Mouse (Mus musculus): Measurements from ENCODE around the gene Hoxb1. TPM values are rescaled to one million over a fixed set of nuclear protein-coding genes. Genes with fewer than 3 reads are reported as not detected.

The Hoxb1 gene
- polyA plus RNA-seq, 1 experiment from 2014 or later = 0.07 TPM

DNA sequence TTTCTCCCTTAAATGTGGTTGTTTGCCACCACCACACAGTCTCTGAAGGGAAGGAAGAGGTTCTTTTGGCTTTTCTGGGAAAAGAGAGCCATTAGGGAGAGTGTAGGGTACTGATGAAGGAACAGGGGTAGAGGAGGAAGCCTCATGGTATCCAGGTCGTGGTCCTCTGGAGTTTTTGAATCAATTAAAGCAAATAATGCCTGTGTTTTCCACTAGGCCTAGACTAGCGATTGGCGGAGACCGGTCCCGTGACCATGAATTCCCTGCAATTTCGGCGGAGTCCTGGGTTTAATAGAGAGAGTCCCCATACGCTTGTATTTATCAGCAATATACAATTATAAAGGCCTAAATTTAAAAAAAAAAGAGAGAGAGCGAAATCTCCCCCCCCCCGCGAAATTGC lies 14.2 kb upstream of the Hoxb1 start:
- Histone ChIP-seq H3K9ac (ENCODE audit: low read length) (no peak overlapping the region), H3K9me3 (replicated peaks; ENCODE audit: control insufficient read depth, low read length) (no peaks in the 10 kb centered on the region), H3K27me3 (ENCODE audit: control insufficient read depth, insufficient read depth, low read length) (peaks cover 83% of the 10 kb centered on the region), H3K4me1 (ENCODE audit: control insufficient read depth, insufficient read depth, low read length) (no peaks in the 10 kb centered on the region), H3K4me3 (ENCODE audit: low read length) (peak overlapping the region; percentile 53), H3K27ac (ENCODE audit: low read length) (peak overlapping the region; percentile 15; the same call in 1 of the 2 replicates), H3K4me2 (ENCODE audit: low read depth, low read length) (peak overlapping the region; percentile 56; the same call in 1 of the 2 replicates), H3K36me3 (ENCODE audit: control insufficient read depth, insufficient read depth) (no peaks in the 10 kb centered on the region)
- ATAC-seq (replicated peaks; ENCODE audit: extremely low read depth, insufficient read depth, low FRiP score) = no peak
- WGBS = 22% methylated on average over 11 of the region's 11 CpGs

DNA sequence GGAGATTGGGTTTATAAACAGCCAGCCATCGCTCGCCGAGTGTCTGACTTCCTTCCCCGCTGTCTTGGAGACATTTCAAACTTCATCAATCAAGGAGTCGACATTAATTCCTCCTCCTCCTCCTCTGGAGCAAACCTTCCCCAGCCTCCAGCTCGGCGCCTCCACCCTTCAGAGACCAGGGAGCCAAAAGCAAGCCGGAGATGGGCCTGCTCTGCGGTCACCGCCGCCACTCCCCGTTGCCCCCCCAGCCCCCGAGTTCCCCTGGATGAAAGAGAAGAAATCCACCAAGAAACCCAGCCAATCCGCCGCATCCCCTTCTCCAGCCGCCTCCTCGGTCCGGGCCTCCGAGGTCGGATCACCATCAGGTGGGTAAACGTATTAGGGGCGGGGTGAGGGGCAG lies 13.7 kb upstream of the Hoxb1 start:
- 4% methylated on average over 22 of the region's 22 CpGs for WGBS
- no peaks in the 10 kb centered on the region for H3K4me1 ChIP-seq (ENCODE audit: control insufficient read depth, insufficient read depth, low read length)
- H3K9ac ChIP-seq (ENCODE audit: low read length) = peak overlapping the region; percentile 64
- H3K4me3 ChIP-seq (ENCODE audit: low read length) = peak overlapping the region; percentile 53
- H3K4me2 ChIP-seq (ENCODE audit: low read depth, low read length) = peak overlapping the region; percentile 56
- no peaks in the 10 kb centered on the region for H3K9me3 ChIP-seq (replicated peaks; ENCODE audit: control insufficient read depth, low read length)
- peaks cover 82% of the 10 kb centered on the region for H3K27me3 ChIP-seq (ENCODE audit: control insufficient read depth, insufficient read depth, low read length)
- no peak for ATAC-seq (replicated peaks; ENCODE audit: extremely low read depth, insufficient read depth, low FRiP score)
- no peaks in the 10 kb centered on the region for H3K36me3 ChIP-seq (ENCODE audit: control insufficient read depth, insufficient read depth)
- H3K27ac ChIP-seq (ENCODE audit: low read length) = peak overlapping the region; percentile 44

DNA sequence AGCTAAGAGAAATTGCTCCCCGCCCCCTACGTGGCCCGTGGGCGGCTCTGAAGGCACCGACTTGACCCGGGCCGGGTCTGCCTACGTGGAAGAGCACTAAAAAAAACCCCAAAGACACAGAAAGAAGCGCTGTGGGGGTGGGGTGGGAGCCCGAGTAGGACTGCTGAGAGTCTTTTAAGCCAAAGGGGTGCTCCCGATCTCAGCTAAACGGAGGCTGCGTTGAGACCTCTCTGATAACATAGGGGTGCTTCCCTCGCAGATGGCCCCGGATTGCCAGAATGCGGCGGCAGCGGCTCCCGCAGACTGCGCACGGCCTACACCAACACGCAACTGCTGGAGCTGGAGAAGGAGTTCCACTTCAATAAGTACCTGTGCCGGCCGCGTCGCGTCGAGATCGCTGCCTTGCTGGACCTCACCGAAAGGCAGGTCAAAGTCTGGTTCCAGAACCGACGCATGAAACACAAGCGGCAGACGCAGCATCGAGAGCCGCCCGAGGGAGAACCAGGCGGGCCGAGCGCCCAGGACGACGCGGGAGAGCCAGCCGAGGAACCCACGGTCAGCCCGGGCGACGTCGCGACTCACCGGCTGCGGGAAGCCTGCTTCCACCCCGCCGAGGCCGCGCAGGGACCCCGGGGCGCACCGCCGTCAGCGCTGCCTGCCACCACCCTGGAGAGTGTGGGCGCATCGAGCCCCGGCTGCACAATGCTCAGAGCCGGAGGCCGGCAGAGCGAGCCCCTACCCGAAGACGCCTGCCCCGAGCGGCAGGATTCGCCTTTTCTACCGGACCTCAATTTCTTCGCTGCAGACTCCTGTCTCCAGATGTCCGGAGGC lies 12.6 kb upstream of the Hoxb1 start:
- Histone ChIP-seq H3K4me3 (ENCODE audit: low read length) (peak overlapping the region; percentile 53), H3K9me3 (replicated peaks; ENCODE audit: control insufficient read depth, low read length) (no peaks in the 10 kb centered on the region), H3K36me3 (ENCODE audit: control insufficient read depth, insufficient read depth) (no peaks in the 10 kb centered on the region), H3K27me3 (ENCODE audit: control insufficient read depth, insufficient read depth, low read length) (peaks cover 84% of the 10 kb centered on the region), H3K27ac (ENCODE audit: low read length) (peak overlapping the region; percentile 44), H3K4me1 (ENCODE audit: control insufficient read depth, insufficient read depth, low read length) (no peaks in the 10 kb centered on the region), H3K9ac (ENCODE audit: low read length) (peak overlapping the region; percentile 64), H3K4me2 (ENCODE audit: low read depth, low read length) (peak overlapping the region; percentile 56)
- peak; percentile 41; the same call in 1 of the 2 replicates for ATAC-seq (replicated peaks; ENCODE audit: extremely low read depth, insufficient read depth, low FRiP score)
- WGBS = under 1% methylated on average over 75 of the region's 75 CpGs

GRCm38 (mm10) chr11:96353522-96353841 lies 12.1 kb upstream of the Hoxb1 start:
- no peak for ATAC-seq (replicated peaks; ENCODE audit: extremely low read depth, insufficient read depth, low FRiP score)
- 3% methylated on average over 14 of the region's 14 CpGs for WGBS
- Histone ChIP-seq H3K27ac (ENCODE audit: low read length) (peak overlapping the region; percentile 44), H3K4me1 (ENCODE audit: control insufficient read depth, insufficient read depth, low read length) (no peaks in the 10 kb centered on the region), H3K9me3 (replicated peaks; ENCODE audit: control insufficient read depth, low read length) (no peaks in the 10 kb centered on the region), H3K4me2 (ENCODE audit: low read depth, low read length) (peak overlapping the region; percentile 56), H3K27me3 (ENCODE audit: control insufficient read depth, insufficient read depth, low read length) (peaks cover 78% of the 10 kb centered on the region), H3K36me3 (ENCODE audit: control insufficient read depth, insufficient read depth) (no peaks in the 10 kb centered on the region), H3K4me3 (ENCODE audit: low read length) (peak overlapping the region; percentile 53), H3K9ac (ENCODE audit: low read length) (peak overlapping the region; percentile 64)

DNA sequence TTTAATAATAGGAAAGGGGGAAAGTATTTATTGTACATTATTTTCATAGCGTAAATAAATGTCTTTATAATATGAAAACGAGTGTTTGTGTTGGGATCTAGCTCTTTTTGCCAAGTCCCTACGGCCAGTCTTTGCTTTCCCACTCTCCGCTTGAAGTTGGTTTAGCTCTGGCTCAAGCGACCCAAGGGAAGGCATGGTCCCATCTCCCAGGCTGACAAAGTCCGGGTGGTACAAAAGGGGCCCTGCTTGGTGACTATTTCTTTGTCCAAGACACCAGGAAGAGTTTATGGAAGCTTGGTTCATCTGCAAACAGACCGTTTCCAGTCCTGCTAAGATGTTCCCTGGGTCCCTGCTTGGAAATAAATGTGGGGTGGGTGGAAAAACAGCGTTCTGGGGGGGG lies 11.6 kb upstream of the Hoxb1 start:
- no peak for ATAC-seq (replicated peaks; ENCODE audit: extremely low read depth, insufficient read depth, low FRiP score)
- no peaks in the 10 kb centered on the region for H3K36me3 ChIP-seq (ENCODE audit: control insufficient read depth, insufficient read depth)
- H3K27me3 ChIP-seq (ENCODE audit: control insufficient read depth, insufficient read depth, low read length) = peaks cover 74% of the 10 kb centered on the region
- WGBS = 26% methylated on average over 8 of the region's 8 CpGs
- no peaks in the 10 kb centered on the region for H3K9me3 ChIP-seq (replicated peaks; ENCODE audit: control insufficient read depth, low read length)
- H3K4me1 ChIP-seq (ENCODE audit: control insufficient read depth, insufficient read depth, low read length) = no peaks in the 10 kb centered on the region
- no peak overlapping the region for H3K27ac ChIP-seq (ENCODE audit: low read length)
- no peak overlapping the region for H3K9ac ChIP-seq (ENCODE audit: low read length)
- peak overlapping the region; percentile 49 for H3K4me2 ChIP-seq (ENCODE audit: low read depth, low read length)
- H3K4me3 ChIP-seq (ENCODE audit: low read length) = peak overlapping the region; percentile 7

DNA sequence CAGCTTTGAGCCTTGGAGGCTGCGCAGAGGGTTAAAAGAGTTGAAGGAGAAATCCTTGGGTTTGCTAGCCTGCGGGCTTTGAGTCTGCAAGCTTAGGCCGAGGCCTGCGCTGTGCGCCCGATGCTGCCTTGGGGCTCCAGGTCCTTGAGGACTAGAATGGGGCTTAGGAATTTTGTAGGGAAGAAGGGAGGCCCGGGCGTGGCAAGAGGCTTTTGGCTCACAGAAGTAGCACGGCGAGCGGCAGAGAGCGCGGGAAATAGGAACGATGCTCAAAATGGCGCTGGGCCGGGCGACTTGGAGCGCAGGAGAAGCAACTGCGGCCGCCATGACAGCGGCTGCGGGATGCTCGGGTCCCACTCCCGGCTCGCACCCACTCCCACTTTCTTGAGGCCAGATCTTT lies 11.2 kb upstream of the Hoxb1 start:
- Histone ChIP-seq H3K4me3 (ENCODE audit: low read length) (peak overlapping the region; percentile 7), H3K36me3 (ENCODE audit: control insufficient read depth, insufficient read depth) (no peaks in the 10 kb centered on the region), H3K9me3 (replicated peaks; ENCODE audit: control insufficient read depth, low read length) (no peaks in the 10 kb centered on the region), H3K27ac (ENCODE audit: low read length) (no peak overlapping the region), H3K9ac (ENCODE audit: low read length) (no peak overlapping the region), H3K4me2 (ENCODE audit: low read depth, low read length) (peak overlapping the region; percentile 49), H3K27me3 (ENCODE audit: control insufficient read depth, insufficient read depth, low read length) (peaks cover 69% of the 10 kb centered on the region), H3K4me1 (ENCODE audit: control insufficient read depth, insufficient read depth, low read length) (no peaks in the 10 kb centered on the region)
- no peak for ATAC-seq (replicated peaks; ENCODE audit: extremely low read depth, insufficient read depth, low FRiP score)
- whole genome bisulfite sequencing = 3% methylated on average over 25 of the region's 25 CpGs

GRCm38 (mm10) chr11:96354801-96355311 lies 10.7 kb upstream of the Hoxb1 start:
- Histone ChIP-seq H3K4me1 (ENCODE audit: control insufficient read depth, insufficient read depth, low read length) (no peaks in the 10 kb centered on the region), H3K4me2 (ENCODE audit: low read depth, low read length) (peak overlapping the region; percentile 49), H3K27ac (ENCODE audit: low read length) (no peak overlapping the region), H3K36me3 (ENCODE audit: control insufficient read depth, insufficient read depth) (no peaks in the 10 kb centered on the region), H3K4me3 (ENCODE audit: low read length) (peak overlapping the region; percentile 7), H3K27me3 (ENCODE audit: control insufficient read depth, insufficient read depth, low read length) (peaks cover 64% of the 10 kb centered on the region), H3K9me3 (replicated peaks; ENCODE audit: control insufficient read depth, low read length) (no peaks in the 10 kb centered on the region), H3K9ac (ENCODE audit: low read length) (no peak overlapping the region)
- ATAC-seq (replicated peaks; ENCODE audit: extremely low read depth, insufficient read depth, low FRiP score) = no peak
- WGBS = 18% methylated on average over 9 of the region's 9 CpGs

- H3K9ac ChIP-seq (ENCODE audit: low read length) = no peak overlapping the region
- no peak overlapping the region for H3K27ac ChIP-seq (ENCODE audit: low read length)
- H3K4me2 ChIP-seq (ENCODE audit: low read depth, low read length) = no peak overlapping the region
- H3K36me3 ChIP-seq (ENCODE audit: control insufficient read depth, insufficient read depth) = no peaks in the 10 kb centered on the region
- 13% methylated on average over 5 of the region's 5 CpGs for WGBS
- H3K9me3 ChIP-seq (replicated peaks; ENCODE audit: control insufficient read depth, low read length) = no peaks in the 10 kb centered on the region
- ATAC-seq (replicated peaks; ENCODE audit: extremely low read depth, insufficient read depth, low FRiP score) = no peak
- no peak overlapping the region for H3K4me3 ChIP-seq (ENCODE audit: low read length)
- no peaks in the 10 kb centered on the region for H3K4me1 ChIP-seq (ENCODE audit: control insufficient read depth, insufficient read depth, low read length)
- H3K27me3 ChIP-seq (ENCODE audit: control insufficient read depth, insufficient read depth, low read length) = peaks cover 66% of the 10 kb centered on the region
Observed at GRCm38 (mm10) chr11:96363807-96364206, 1.7 kb upstream of the Hoxb1 start.

All from heart, embryonic 16.5 days (tissue).